8 mouse cellular contexts compared by ENCODE assay signal in the genomic region with DNA sequence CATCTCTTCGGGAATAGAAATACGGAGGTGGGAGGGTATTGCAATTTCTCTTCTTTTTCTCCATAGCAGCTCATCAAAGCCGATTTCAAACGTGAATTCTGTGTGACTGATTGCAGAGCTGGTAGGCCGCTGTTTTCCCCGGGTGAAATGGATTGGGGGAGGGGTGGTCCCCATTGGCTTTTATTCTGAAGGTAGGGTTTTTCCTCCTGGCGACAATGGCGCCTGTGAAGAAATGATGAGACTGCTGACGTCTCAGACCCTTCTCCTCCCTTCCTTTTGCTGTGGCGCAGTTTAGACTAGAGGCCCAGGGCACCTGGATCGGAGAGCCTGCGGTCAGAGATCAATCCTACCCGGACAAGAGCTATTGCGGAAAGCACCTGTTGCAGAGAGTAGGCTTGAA. TPM values are rescaled to one million over a fixed set of nuclear protein-coding genes. Genes with fewer than 3 reads are reported as not detected.
A peak's percentile ranks its signal among the peaks of the same experiment; 100 is the strongest.
DNase-seq lines count a peak whose midpoint lies in the region; ATAC-seq lines count a peak whose summit lies in the region.

No protein-coding gene starts in this region.

- DNase-seq in kidney, postnatal 36 days = no peak
- DNase-seq in brain, adult 2 months (ENCODE audit: low read depth, low spot score) = peak; percentile 58
- peak; percentile 66 for DNase-seq in midbrain, embryonic 14.5 days
- no peak for DNase-seq in gastrocnemius, adult 18-20 months (ENCODE audit: low spot score)
- no peak for DNase-seq in testis, postnatal 14 days (ENCODE audit: low spot score)
- DNase-seq in thymus, postnatal 25 days = no peak

- H3K27me3 ChIP-seq in kidney, embryonic 16.5 days (ENCODE audit: insufficient read depth, low read length) = peaks cover 35% of the 10 kb centered on the region; the same call in 1 of the 2 replicates
- no peaks in the 10 kb centered on the region for H3K27me3 ChIP-seq in forebrain, embryonic 15.5 days
- no peaks in the 10 kb centered on the region for H3K27me3 ChIP-seq in midbrain, embryonic 14.5 days (ENCODE audit: control insufficient read depth, insufficient read depth, low read length)

- no peaks in the 10 kb centered on the region for H3K36me3 ChIP-seq in kidney, embryonic 16.5 days (ENCODE audit: insufficient read depth, low read length)
- no peaks in the 10 kb centered on the region for H3K36me3 ChIP-seq in forebrain, embryonic 15.5 days
- H3K36me3 ChIP-seq in midbrain, embryonic 14.5 days (ENCODE audit: control insufficient read depth, insufficient read depth, low read length) = no peaks in the 10 kb centered on the region

- H3K27ac ChIP-seq in kidney, embryonic 16.5 days (ENCODE audit: low read length) = no peak overlapping the region
- peak overlapping the region; percentile 94 for H3K27ac ChIP-seq in forebrain, embryonic 15.5 days (replicated peaks)
- H3K27ac ChIP-seq in midbrain, embryonic 14.5 days (replicated peaks; ENCODE audit: low read depth, low read length) = peak overlapping the region; percentile 92

- ATAC-seq in kidney, embryonic 16.5 days (ENCODE audit: low FRiP score, low TSS enrichment) = no peak
- peak; percentile 20 for ATAC-seq in forebrain, embryonic 15.5 days (replicated peaks)
- ATAC-seq in midbrain, embryonic 14.5 days (ENCODE audit: low FRiP score, low TSS enrichment) = no peak

- H3K4me2 ChIP-seq in kidney, embryonic 16.5 days (replicated peaks; ENCODE audit: low read depth, low read length) = peak overlapping the region; percentile 55
- peak overlapping the region; percentile 52 for H3K4me2 ChIP-seq in forebrain, embryonic 15.5 days (replicated peaks)
- peak overlapping the region; percentile 52 for H3K4me2 ChIP-seq in midbrain, embryonic 14.5 days (ENCODE audit: low read length)

- no peaks in the 10 kb centered on the region for H3K4me1 ChIP-seq in kidney, embryonic 16.5 days (ENCODE audit: insufficient read depth, low read length)
- H3K4me1 ChIP-seq in forebrain, embryonic 15.5 days = peaks cover 18% of the 10 kb centered on the region
- H3K4me1 ChIP-seq in midbrain, embryonic 14.5 days (ENCODE audit: control insufficient read depth, insufficient read depth, low read length) = peaks cover 8% of the 10 kb centered on the region; the same call in 1 of the 2 replicates

- WGBS in kidney, embryonic 16.5 days = 34% methylated on average over 14 of the region's 14 CpGs
- 21% methylated on average over 14 of the region's 14 CpGs for WGBS in forebrain, embryonic 15.5 days
- 30% methylated on average over 14 of the region's 14 CpGs for WGBS in midbrain, embryonic 14.5 days

- no peaks in the 10 kb centered on the region for H3K9me3 ChIP-seq in kidney, embryonic 16.5 days (ENCODE audit: low read length)
- H3K9me3 ChIP-seq in forebrain, embryonic 15.5 days = no peaks in the 10 kb centered on the region
- no peaks in the 10 kb centered on the region for H3K9me3 ChIP-seq in midbrain, embryonic 14.5 days (ENCODE audit: control insufficient read depth, low read length)

- peak overlapping the region; percentile 50 for H3K4me3 ChIP-seq in kidney, embryonic 16.5 days (ENCODE audit: low read length)
- peak overlapping the region; percentile 53 for H3K4me3 ChIP-seq in forebrain, embryonic 15.5 days
- H3K4me3 ChIP-seq in midbrain, embryonic 14.5 days (replicated peaks; ENCODE audit: low read depth, low read length) = peak overlapping the region; percentile 50

- peak overlapping the region; percentile 58 for H3K9ac ChIP-seq in kidney, embryonic 16.5 days (replicated peaks; ENCODE audit: low read length)
- H3K9ac ChIP-seq in forebrain, embryonic 15.5 days (replicated peaks) = peak overlapping the region; percentile 71
- H3K9ac ChIP-seq in midbrain, embryonic 14.5 days (replicated peaks; ENCODE audit: low read length) = peak overlapping the region; percentile 71

RNA-seq across cellular contexts. Expression of a gene that starts 0.7 kb away (rescaled TPM):
- polyA plus RNA-seq in kidney, embryonic 16.5 days (2015; fragmentation: Nextera tagmentation; extraction: Ambion mirVana) = 26.1 and 30.8 TPM in 2 replicates
- polyA plus RNA-seq in forebrain, embryonic 15.5 days (2015; fragmentation: Nextera tagmentation; extraction: Ambion mirVana) = 284 and 313 TPM in 2 replicates
- polyA plus RNA-seq in midbrain, embryonic 14.5 days (2014; fragmentation: Nextera tagmentation; extraction: Ambion mirVana) = 304 and 316 TPM in 2 replicates
- total RNA-seq in gastrocnemius, adult 18-20 months (2021) = under 1 TPM; 0.09 to 0.11 TPM

RNA-seq across cellular contexts. Expression of a gene that starts 17.0 kb away (rescaled TPM):
- 21.3 and 23.7 TPM in 2 replicates for polyA plus RNA-seq in kidney, embryonic 16.5 days (2015; fragmentation: Nextera tagmentation; extraction: Ambion mirVana)
- polyA plus RNA-seq in forebrain, embryonic 15.5 days (2015; fragmentation: Nextera tagmentation; extraction: Ambion mirVana) = 56.2 and 56.3 TPM in 2 replicates
- polyA plus RNA-seq in midbrain, embryonic 14.5 days (2014; fragmentation: Nextera tagmentation; extraction: Ambion mirVana) = 29.4 and 33.4 TPM in 2 replicates
- total RNA-seq in gastrocnemius, adult 18-20 months (2021) = 1 to 10 TPM; 2.2 to 5.5 TPM

RNA-seq across cellular contexts. Expression of a gene that starts 17.0 kb away (rescaled TPM):
- polyA plus RNA-seq in kidney, embryonic 16.5 days (2015; fragmentation: Nextera tagmentation; extraction: Ambion mirVana) = 4.7 and 6.6 TPM in 2 replicates
- 11.1 and 12.5 TPM in 2 replicates for polyA plus RNA-seq in forebrain, embryonic 15.5 days (2015; fragmentation: Nextera tagmentation; extraction: Ambion mirVana)
- polyA plus RNA-seq in midbrain, embryonic 14.5 days (2014; fragmentation: Nextera tagmentation; extraction: Ambion mirVana) = 9.1 and 10.4 TPM in 2 replicates
- under 1 TPM; 0.32 to 0.33 TPM for total RNA-seq in gastrocnemius, adult 18-20 months (2021)

RNA-seq across cellular contexts. Expression of a gene that starts 18.3 kb away (rescaled TPM):
- 28.5 and 33.2 TPM in 2 replicates for polyA plus RNA-seq in kidney, embryonic 16.5 days (2015; fragmentation: Nextera tagmentation; extraction: Ambion mirVana)
- polyA plus RNA-seq in forebrain, embryonic 15.5 days (2015; fragmentation: Nextera tagmentation; extraction: Ambion mirVana) = 109 and 124 TPM in 2 replicates
- polyA plus RNA-seq in midbrain, embryonic 14.5 days (2014; fragmentation: Nextera tagmentation; extraction: Ambion mirVana) = 101 and 105 TPM in 2 replicates
- 1 to 10 TPM; 6.6 to 7.5 TPM for total RNA-seq in gastrocnemius, adult 18-20 months (2021)

RNA-seq across cellular contexts. Expression of a gene that starts 44.5 kb away (rescaled TPM):
- polyA plus RNA-seq in kidney, embryonic 16.5 days (2015; fragmentation: Nextera tagmentation; extraction: Ambion mirVana) = 11.3 and 12.9 TPM in 2 replicates
- 15.7 and 17.8 TPM in 2 replicates for polyA plus RNA-seq in forebrain, embryonic 15.5 days (2015; fragmentation: Nextera tagmentation; extraction: Ambion mirVana)
- 16.2 and 16.5 TPM in 2 replicates for polyA plus RNA-seq in midbrain, embryonic 14.5 days (2014; fragmentation: Nextera tagmentation; extraction: Ambion mirVana)
- total RNA-seq in gastrocnemius, adult 18-20 months (2021) = 1 to 10 TPM; 1.4 to 2.6 TPM

Comparison
In these comparisons a context has a peak if more than half of its experiments do, and no peak if none do; other contexts are left out.
1. DNase-seq: peak in brain, adult 2 months (single experiment) and midbrain, embryonic 14.5 days (single experiment); none in kidney, postnatal 36 days (0 of 2), gastrocnemius, adult 18-20 months (single experiment), testis, postnatal 14 days (single experiment) and thymus, postnatal 25 days (single experiment).
2. Peak in every context shown above with its lines, with median percentiles within 50 percentile points of each other: H3K4me2 ChIP-seq, H3K4me3 ChIP-seq and H3K9ac ChIP-seq.